Mouse (Mus musculus): ENCODE measurements at regions not wholly inside any gene's neighbourhood (a gene's known extent, or its start where the extent isn't known, plus 50 kb on each side); places are given as distances from the start of the nearest gene placed in this dataset. TPM values are rescaled to one million over a fixed set of nuclear protein-coding genes. Genes with fewer than 3 reads are reported as not detected.

GRCm38 (mm10) chr8:15233241-15233640 is 187.4 kb upstream of the BB014433 start:
- Histone ChIP-seq H3K27me3 (replicated peaks) (no peaks in the 10 kb centered on the region), H3K9me3 (replicated peaks) (no peaks in the 10 kb centered on the region), H3K4me2 (no peak overlapping the region), H3K36me3 (no peaks in the 10 kb centered on the region), H3K27ac (replicated peaks) (no peak overlapping the region), H3K4me3 (replicated peaks) (no peak overlapping the region), H3K4me1 (no peaks in the 10 kb centered on the region), H3K9ac (replicated peaks) (no peak overlapping the region)
- WGBS, result 60% methylated on average over 8 of the region's 8 CpGs
- no peak for ATAC-seq (ENCODE audit: low FRiP score)

DNA sequence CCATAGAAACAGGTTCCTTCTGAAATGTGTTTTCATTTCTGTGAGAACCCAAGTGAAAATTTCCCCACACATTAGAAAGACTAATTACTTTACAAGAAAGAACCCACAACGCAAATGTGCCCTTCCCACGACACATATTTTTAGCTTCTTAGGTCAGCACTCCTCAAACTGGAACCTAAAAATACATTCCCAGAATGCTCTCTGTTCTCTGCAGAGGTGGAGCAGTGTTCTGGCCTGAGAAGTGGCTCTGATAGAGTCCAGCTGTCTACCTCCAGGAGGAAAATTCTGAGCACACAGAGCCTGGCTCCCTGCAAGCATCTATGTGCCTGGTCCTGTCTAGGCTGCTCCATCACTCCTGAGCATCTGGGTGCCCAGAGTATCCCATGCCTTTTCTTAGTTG is 184.3 kb upstream of the BB014433 start:
- Histone ChIP-seq H3K4me3 (replicated peaks) (no peak overlapping the region), H3K36me3 (no peaks in the 10 kb centered on the region), H3K27me3 (replicated peaks) (no peaks in the 10 kb centered on the region), H3K9me3 (replicated peaks) (no peaks in the 10 kb centered on the region), H3K27ac (replicated peaks) (no peak overlapping the region), H3K4me2 (no peak overlapping the region), H3K4me1 (no peaks in the 10 kb centered on the region), H3K9ac (replicated peaks) (no peak overlapping the region)
- WGBS, result 84% methylated on average over 2 of the region's 2 CpGs
- no peak for ATAC-seq (ENCODE audit: low FRiP score)

- H3K36me3 ChIP-seq, result no peaks in the 10 kb centered on the region
- H3K27me3 ChIP-seq (replicated peaks), result no peaks in the 10 kb centered on the region
- no peak overlapping the region for H3K4me3 ChIP-seq (replicated peaks)
- H3K4me2 ChIP-seq, result no peak overlapping the region
- 0 out of 2 replicates have a peak, but pooled peaks cover 2% of the 10 kb centered on the region for H3K4me1 ChIP-seq
- H3K9me3 ChIP-seq (replicated peaks), result no peaks in the 10 kb centered on the region
- no peak overlapping the region for H3K9ac ChIP-seq (replicated peaks)
- peak; percentile 72; the same call in 1 of the 2 replicates for ATAC-seq (ENCODE audit: low FRiP score)
- H3K27ac ChIP-seq (replicated peaks), result no peak overlapping the region
- 39% methylated on average over 13 of the region's 13 CpGs for WGBS
Measured at GRCm38 (mm10) chr8:15221211-15221912, 175.5 kb upstream of the BB014433 start.

- H3K27ac ChIP-seq (replicated peaks), result no peak overlapping the region
- no peak overlapping the region for H3K9ac ChIP-seq (replicated peaks)
- no peaks in the 10 kb centered on the region for H3K4me1 ChIP-seq
- H3K9me3 ChIP-seq (replicated peaks), result no peaks in the 10 kb centered on the region
- no peak overlapping the region for H3K4me3 ChIP-seq (replicated peaks)
- ATAC-seq (ENCODE audit: low FRiP score), result no peak
- H3K4me2 ChIP-seq, result no peak overlapping the region
- 78% methylated on average over 6 of the region's 6 CpGs for WGBS
- no peaks in the 10 kb centered on the region for H3K27me3 ChIP-seq (replicated peaks)
- no peaks in the 10 kb centered on the region for H3K36me3 ChIP-seq
Measured at GRCm38 (mm10) chr8:15209856-15210521, 164.1 kb upstream of the BB014433 start.

DNA sequence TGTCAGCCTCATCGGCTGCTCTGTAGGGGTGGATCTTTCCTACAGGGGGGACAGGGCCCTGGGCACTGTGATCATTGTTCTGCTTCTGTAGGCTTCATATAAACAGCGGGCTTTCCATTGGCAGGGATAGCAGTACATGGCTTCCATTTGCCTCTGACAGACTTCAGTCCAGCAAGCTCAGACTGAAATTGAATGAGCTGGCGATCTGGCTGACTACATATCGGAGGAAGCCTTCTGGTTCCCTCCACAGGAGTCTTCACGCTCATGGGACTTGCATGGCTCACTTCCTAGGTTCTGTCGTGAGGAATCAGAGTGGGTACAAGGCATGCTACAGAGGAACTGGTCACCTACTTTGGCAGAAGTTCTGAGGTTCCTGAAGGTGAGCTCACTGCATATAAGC is 155.7 kb upstream of the BB014433 start:
- H3K4me2 ChIP-seq, result no peak overlapping the region
- H3K9me3 ChIP-seq (replicated peaks), result no peaks in the 10 kb centered on the region
- no peak overlapping the region for H3K4me3 ChIP-seq (replicated peaks)
- H3K36me3 ChIP-seq, result no peaks in the 10 kb centered on the region
- no peaks in the 10 kb centered on the region for H3K4me1 ChIP-seq
- WGBS, result 92% methylated on average over 6 of the region's 6 CpGs
- H3K27me3 ChIP-seq (replicated peaks), result no peaks in the 10 kb centered on the region
- H3K27ac ChIP-seq (replicated peaks), result no peak overlapping the region
- ATAC-seq (ENCODE audit: low FRiP score), result no peak
- H3K9ac ChIP-seq (replicated peaks), result no peak overlapping the region

DNA sequence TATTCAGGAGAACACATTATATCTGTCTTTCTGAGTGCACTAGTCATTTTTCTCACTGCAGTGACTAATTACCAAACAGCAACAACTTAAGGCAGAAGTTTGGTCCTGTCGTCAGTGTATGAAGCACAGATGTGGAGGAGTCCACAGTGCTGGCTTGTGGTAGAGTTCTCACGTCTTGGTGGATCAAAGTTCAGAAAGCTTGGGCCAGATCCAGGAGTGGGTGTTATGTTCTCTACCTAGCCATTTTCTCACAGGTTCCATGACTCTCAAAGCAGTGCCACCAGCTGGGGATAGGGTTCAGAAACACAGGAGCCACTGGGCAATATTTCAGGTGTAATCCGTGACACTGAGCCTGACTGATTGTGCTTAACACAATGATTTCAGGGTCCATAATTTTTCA is 144.8 kb upstream of the BB014433 start:
- no peak overlapping the region for H3K9ac ChIP-seq (replicated peaks)
- WGBS, result 78% methylated on average over 3 of the region's 3 CpGs
- no peak overlapping the region for H3K4me3 ChIP-seq (replicated peaks)
- H3K36me3 ChIP-seq, result no peaks in the 10 kb centered on the region
- no peaks in the 10 kb centered on the region for H3K27me3 ChIP-seq (replicated peaks)
- no peaks in the 10 kb centered on the region for H3K4me1 ChIP-seq
- H3K27ac ChIP-seq (replicated peaks), result no peak overlapping the region
- no peak for ATAC-seq (ENCODE audit: low FRiP score)
- no peaks in the 10 kb centered on the region for H3K9me3 ChIP-seq (replicated peaks)
- H3K4me2 ChIP-seq, result no peak overlapping the region

DNA sequence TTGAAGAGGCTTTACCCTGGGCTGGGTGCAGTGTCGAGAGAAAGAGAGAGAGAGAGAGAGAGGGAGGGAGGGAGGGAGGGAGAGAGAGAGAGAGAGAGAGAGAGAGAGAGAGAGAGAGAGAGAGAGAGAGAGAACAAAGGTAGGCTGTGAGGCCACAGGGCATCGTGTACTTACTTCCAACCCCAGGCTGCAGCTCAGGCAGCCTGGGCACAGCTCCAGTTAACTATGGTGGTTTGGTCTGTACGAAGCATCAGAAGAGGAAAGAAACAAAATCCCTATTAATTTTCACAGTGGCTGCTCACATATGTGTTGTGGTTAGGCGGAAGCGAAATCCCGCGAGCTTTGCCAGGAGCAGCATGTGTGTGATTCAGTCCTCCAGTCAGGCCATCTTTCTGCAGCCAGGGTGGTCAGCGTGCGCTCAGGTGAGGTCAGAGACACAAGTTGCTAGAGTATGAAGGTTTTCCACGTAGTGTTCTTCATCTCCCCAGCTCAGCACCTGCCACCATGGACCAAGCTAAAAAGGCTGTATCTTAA is 143.3 kb upstream of the BB014433 start:
- no peak overlapping the region for H3K4me2 ChIP-seq
- no peaks in the 10 kb centered on the region for H3K9me3 ChIP-seq (replicated peaks)
- no peaks in the 10 kb centered on the region for H3K27me3 ChIP-seq (replicated peaks)
- no peak for ATAC-seq (ENCODE audit: low FRiP score)
- H3K27ac ChIP-seq (replicated peaks), result no peak overlapping the region
- no peak overlapping the region for H3K4me3 ChIP-seq (replicated peaks)
- 41% methylated on average over 10 of the region's 10 CpGs for WGBS
- H3K4me1 ChIP-seq, result no peaks in the 10 kb centered on the region
- no peak overlapping the region for H3K9ac ChIP-seq (replicated peaks)
- no peaks in the 10 kb centered on the region for H3K36me3 ChIP-seq

Small RNAs in the stretch of these regions (microRNA-seq; reads per million reads assigned to microRNA genes)
- gene Gm25255, result not detected
- gene Gm25871, result not detected

Data from neural tube, embryonic 15.5 days (tissue).